Mouse (Mus musculus): ENCODE results near the gene Klhl32. TPM values are rescaled to one million over a fixed set of nuclear protein-coding genes. Genes with fewer than 3 reads are reported as not detected.

The Klhl32 gene
- polyA plus RNA-seq, 1 experiment from 2014 or later: 24.6 TPM

GRCm38 (mm10) chr4:24568989-24569556 is 281.9 kb downstream of the Klhl32 start:
- peaks cover 6% of the 10 kb centered on the region; the same call in 1 of the 2 replicates for H3K4me1 ChIP-seq (replicated peaks)
- no peaks in the 10 kb centered on the region for H3K9me3 ChIP-seq
- H3K27ac ChIP-seq: no peak overlapping the region
- no peak for ATAC-seq (ENCODE audit: low FRiP score)
- H3K27me3 ChIP-seq: no peaks in the 10 kb centered on the region
- H3K36me3 ChIP-seq: no peaks in the 10 kb centered on the region
- no peak overlapping the region for H3K9ac ChIP-seq
- no peak overlapping the region for H3K4me2 ChIP-seq
- no peak overlapping the region for H3K4me3 ChIP-seq
- 50% methylated on average over 7 of the region's 7 CpGs for WGBS

- Histone ChIP-seq H3K9me3 (no peaks in the 10 kb centered on the region), H3K27ac (no peak overlapping the region), H3K36me3 (no peaks in the 10 kb centered on the region), H3K4me3 (no peak overlapping the region), H3K4me2 (no peak overlapping the region), H3K9ac (no peak overlapping the region), H3K27me3 (no peaks in the 10 kb centered on the region), H3K4me1 (replicated peaks) (peaks cover 6% of the 10 kb centered on the region; the same call in 1 of the 2 replicates)
- ATAC-seq (ENCODE audit: low FRiP score): no peak
- 77% methylated on average over 6 of the region's 6 CpGs for WGBS
Measured at GRCm38 (mm10) chr4:24568026-24568425, 282.9 kb downstream of the Klhl32 start.

Other genes with a start within 250 kb of the Klhl32 start
- gene Ndufaf4, start 47.0 kb upstream of the Klhl32 start, polyA plus RNA-seq (2015; fragmentation: Nextera tagmentation; extraction: Ambion mirVana): 60.3 and 60.7 TPM in 2 replicates
- 1.5 TPM in 2 replicates for gene Gpr63, start 115.3 kb upstream of the Klhl32 start, polyA plus RNA-seq (2015; fragmentation: Nextera tagmentation; extraction: Ambion mirVana)

All from hindbrain, embryonic 13.5 days (tissue).